Mouse (Mus musculus): ENCODE results near the gene Gramd1b. TPM values are rescaled to one million over a fixed set of nuclear protein-coding genes. Genes with fewer than 3 reads are reported as not detected.
A peak's percentile ranks its signal among the peaks of the same experiment; 100 is the strongest.

The Gramd1b gene
- polyA plus RNA-seq, 1 experiment from 2014 or later = 1.3 TPM

GRCm38 (mm10) chr9:40427663-40428062 lies 103.5 kb downstream of the Gramd1b start:
- no peak overlapping the region for H3K9ac ChIP-seq (ENCODE audit: low read depth, low read length)
- H3K9me3 ChIP-seq (replicated peaks; ENCODE audit: control insufficient read depth, low read length) = no peaks in the 10 kb centered on the region
- no peaks in the 10 kb centered on the region for H3K36me3 ChIP-seq (ENCODE audit: control insufficient read depth, insufficient read depth)
- H3K4me2 ChIP-seq (ENCODE audit: low read depth, low read length) = no peak overlapping the region
- no peak overlapping the region for H3K27ac ChIP-seq (ENCODE audit: low read length)
- H3K27me3 ChIP-seq (ENCODE audit: control insufficient read depth, insufficient read depth, low read depth, low read length) = no peaks in the 10 kb centered on the region
- no peaks in the 10 kb centered on the region for H3K4me1 ChIP-seq (ENCODE audit: control insufficient read depth, low read depth, low read length)
- WGBS (ENCODE audit: insufficient replicate concordance) = 72% methylated on average over 2 of the region's 2 CpGs
- no peak overlapping the region for H3K4me3 ChIP-seq (ENCODE audit: low read depth, low read length)
- ATAC-seq (ENCODE audit: low read depth) = no peak

GRCm38 (mm10) chr9:40426282-40426964 lies 104.8 kb downstream of the Gramd1b start:
- Histone ChIP-seq H3K4me3 (ENCODE audit: low read depth, low read length) (no peak overlapping the region), H3K4me2 (ENCODE audit: low read depth, low read length) (no peak overlapping the region), H3K9ac (ENCODE audit: low read depth, low read length) (no peak overlapping the region), H3K36me3 (ENCODE audit: control insufficient read depth, insufficient read depth) (no peaks in the 10 kb centered on the region), H3K9me3 (replicated peaks; ENCODE audit: control insufficient read depth, low read length) (no peaks in the 10 kb centered on the region), H3K27me3 (ENCODE audit: control insufficient read depth, insufficient read depth, low read depth, low read length) (no peaks in the 10 kb centered on the region), H3K4me1 (ENCODE audit: control insufficient read depth, low read depth, low read length) (no peaks in the 10 kb centered on the region), H3K27ac (ENCODE audit: low read length) (no peak overlapping the region)
- 75% methylated on average over 9 of the region's 9 CpGs for WGBS (ENCODE audit: insufficient replicate concordance)
- no peak for ATAC-seq (ENCODE audit: low read depth)

GRCm38 (mm10) chr9:40424874-40425273 lies 106.3 kb downstream of the Gramd1b start:
- Histone ChIP-seq H3K4me3 (ENCODE audit: low read depth, low read length) (no peak overlapping the region), H3K27ac (ENCODE audit: low read length) (no peak overlapping the region), H3K4me2 (ENCODE audit: low read depth, low read length) (no peak overlapping the region), H3K27me3 (ENCODE audit: control insufficient read depth, insufficient read depth, low read depth, low read length) (no peaks in the 10 kb centered on the region), H3K9ac (ENCODE audit: low read depth, low read length) (no peak overlapping the region), H3K9me3 (replicated peaks; ENCODE audit: control insufficient read depth, low read length) (no peaks in the 10 kb centered on the region), H3K4me1 (ENCODE audit: control insufficient read depth, low read depth, low read length) (no peaks in the 10 kb centered on the region), H3K36me3 (ENCODE audit: control insufficient read depth, insufficient read depth) (no peaks in the 10 kb centered on the region)
- no peak for ATAC-seq (ENCODE audit: low read depth)

GRCm38 (mm10) chr9:40423427-40423867 lies 107.7 kb downstream of the Gramd1b start:
- H3K4me3 ChIP-seq (ENCODE audit: low read depth, low read length) = no peak overlapping the region
- WGBS (ENCODE audit: insufficient replicate concordance) = 34% methylated on average over 6 of the region's 6 CpGs
- H3K27ac ChIP-seq (ENCODE audit: low read length) = no peak overlapping the region
- H3K9me3 ChIP-seq (replicated peaks; ENCODE audit: control insufficient read depth, low read length) = no peaks in the 10 kb centered on the region
- no peaks in the 10 kb centered on the region for H3K27me3 ChIP-seq (ENCODE audit: control insufficient read depth, insufficient read depth, low read depth, low read length)
- no peak overlapping the region; the same call in 1 of the 2 replicates for H3K4me2 ChIP-seq (ENCODE audit: low read depth, low read length)
- H3K4me1 ChIP-seq (ENCODE audit: control insufficient read depth, low read depth, low read length) = no peaks in the 10 kb centered on the region
- no peaks in the 10 kb centered on the region for H3K36me3 ChIP-seq (ENCODE audit: control insufficient read depth, insufficient read depth)
- no peak for ATAC-seq (ENCODE audit: low read depth)
- no peak overlapping the region for H3K9ac ChIP-seq (ENCODE audit: low read depth, low read length)

GRCm38 (mm10) chr9:40422368-40423057 lies 108.7 kb downstream of the Gramd1b start:
- no peak for ATAC-seq (ENCODE audit: low read depth)
- Histone ChIP-seq H3K27ac (ENCODE audit: low read length) (no peak overlapping the region), H3K4me3 (ENCODE audit: low read depth, low read length) (no peak overlapping the region), H3K9me3 (replicated peaks; ENCODE audit: control insufficient read depth, low read length) (no peaks in the 10 kb centered on the region), H3K27me3 (ENCODE audit: control insufficient read depth, insufficient read depth, low read depth, low read length) (no peaks in the 10 kb centered on the region), H3K4me2 (ENCODE audit: low read depth, low read length) (no peak overlapping the region), H3K36me3 (ENCODE audit: control insufficient read depth, insufficient read depth) (no peaks in the 10 kb centered on the region), H3K9ac (ENCODE audit: low read depth, low read length) (no peak overlapping the region), H3K4me1 (ENCODE audit: control insufficient read depth, low read depth, low read length) (no peaks in the 10 kb centered on the region)
- WGBS (ENCODE audit: insufficient replicate concordance) = 66% methylated on average over 11 of the region's 11 CpGs

GRCm38 (mm10) chr9:40420652-40421335 lies 110.4 kb downstream of the Gramd1b start:
- Histone ChIP-seq H3K27me3 (ENCODE audit: control insufficient read depth, insufficient read depth, low read depth, low read length) (no peaks in the 10 kb centered on the region), H3K4me1 (ENCODE audit: control insufficient read depth, low read depth, low read length) (no peaks in the 10 kb centered on the region), H3K4me2 (ENCODE audit: low read depth, low read length) (no peak overlapping the region), H3K36me3 (ENCODE audit: control insufficient read depth, insufficient read depth) (no peaks in the 10 kb centered on the region), H3K4me3 (ENCODE audit: low read depth, low read length) (no peak overlapping the region), H3K9me3 (replicated peaks; ENCODE audit: control insufficient read depth, low read length) (no peaks in the 10 kb centered on the region), H3K9ac (ENCODE audit: low read depth, low read length) (no peak overlapping the region), H3K27ac (ENCODE audit: low read length) (no peak overlapping the region)
- no peak for ATAC-seq (ENCODE audit: low read depth)
- 65% methylated on average over 15 of the region's 15 CpGs for WGBS (ENCODE audit: insufficient replicate concordance)

- Histone ChIP-seq H3K27ac (ENCODE audit: low read length) (no peak overlapping the region), H3K4me3 (ENCODE audit: low read depth, low read length) (no peak overlapping the region), H3K4me2 (ENCODE audit: low read depth, low read length) (no peak overlapping the region)
Observed at GRCm38 (mm10) chr9:40418803-40419202, 112.4 kb downstream of the Gramd1b start.

GRCm38 (mm10) chr9:40416150-40416549 lies 115.0 kb downstream of the Gramd1b start:
- no peak for ATAC-seq (ENCODE audit: low read depth)
- H3K9ac ChIP-seq (ENCODE audit: low read depth, low read length) = no peak overlapping the region
- H3K27ac ChIP-seq (ENCODE audit: low read length) = no peak overlapping the region
- H3K4me1 ChIP-seq (ENCODE audit: control insufficient read depth, low read depth, low read length) = no peaks in the 10 kb centered on the region
- H3K4me2 ChIP-seq (ENCODE audit: low read depth, low read length) = no peak overlapping the region
- H3K27me3 ChIP-seq (ENCODE audit: control insufficient read depth, insufficient read depth, low read depth, low read length) = no peaks in the 10 kb centered on the region
- 72% methylated on average over 7 of the region's 7 CpGs for WGBS (ENCODE audit: insufficient replicate concordance)
- H3K36me3 ChIP-seq (ENCODE audit: control insufficient read depth, insufficient read depth) = no peaks in the 10 kb centered on the region
- H3K9me3 ChIP-seq (replicated peaks; ENCODE audit: control insufficient read depth, low read length) = no peaks in the 10 kb centered on the region
- no peak overlapping the region for H3K4me3 ChIP-seq (ENCODE audit: low read depth, low read length)

More at GRCm38 (mm10) chr9:40418803-40419202, 112.4 kb downstream of the Gramd1b start:
- ATAC-seq (ENCODE audit: low read depth) = peak; percentile 65
- Histone ChIP-seq H3K9me3 (replicated peaks; ENCODE audit: control insufficient read depth, low read length) (no peaks in the 10 kb centered on the region), H3K27me3 (ENCODE audit: control insufficient read depth, insufficient read depth, low read depth, low read length) (no peaks in the 10 kb centered on the region), H3K4me1 (ENCODE audit: control insufficient read depth, low read depth, low read length) (no peaks in the 10 kb centered on the region), H3K9ac (ENCODE audit: low read depth, low read length) (no peak overlapping the region), H3K36me3 (ENCODE audit: control insufficient read depth, insufficient read depth) (no peaks in the 10 kb centered on the region)
- WGBS (ENCODE audit: insufficient replicate concordance) = 75% methylated on average over 5 of the region's 5 CpGs

All from liver, embryonic 16.5 days (tissue).